Mouse (Mus musculus): ENCODE data around the gene Tap1. TPM values are rescaled to one million over a fixed set of nuclear protein-coding genes. Genes with fewer than 3 reads are reported as not detected.

The Tap1 gene
- polyA plus RNA-seq, 1 experiment from 2014 or later: 7.0 TPM

GRCm38 (mm10) chr17:34210599-34210998, 23.2 kb downstream of the Tap1 start:
- DNase-seq (ENCODE audit: low spot score) (no peak), ATAC-seq (ENCODE audit: low FRiP score, low TSS enrichment) (no peak)
- WGBS: 59% methylated on average over 3 of the region's 3 CpGs
- Histone ChIP-seq H3K36me3 (ENCODE audit: control insufficient read depth, insufficient read depth, low read length) (no peaks in the 10 kb centered on the region), H3K27ac (replicated peaks) (no peak overlapping the region), H3K9ac (ENCODE audit: low read length) (no peak overlapping the region), H3K4me2 (replicated peaks; ENCODE audit: low read depth) (no peak overlapping the region), H3K4me1 (replicated peaks; ENCODE audit: control insufficient read depth, insufficient read depth) (no peaks in the 10 kb centered on the region), H3K27me3 (ENCODE audit: control insufficient read depth, insufficient read depth, low read length) (no peaks in the 10 kb centered on the region), H3K9me3 (ENCODE audit: control insufficient read depth, low read length) (no peaks in the 10 kb centered on the region), H3K4me3 (ENCODE audit: low read depth, low read length) (no peak overlapping the region)
- TF ChIP-seq EP300 (optimal IDR thresholded peaks at IDR 0.05) (no peak), CTCF (IDR thresholded peaks at IDR 0.05; ENCODE audit: low read depth) (no peak)

GRCm38 (mm10) chr17:34211746-34212365, 24.5 kb downstream of the Tap1 start:
- ATAC-seq (ENCODE audit: low FRiP score, low TSS enrichment) (no peak), DNase-seq (ENCODE audit: low spot score) (no peak)
- no peaks in the 10 kb centered on the region for H3K4me1 ChIP-seq (replicated peaks; ENCODE audit: control insufficient read depth, insufficient read depth)
- H3K27me3 ChIP-seq (ENCODE audit: control insufficient read depth, insufficient read depth, low read length): no peaks in the 10 kb centered on the region
- 23% methylated on average over 23 of the region's 23 CpGs for WGBS
- no peak overlapping the region for H3K4me2 ChIP-seq (replicated peaks; ENCODE audit: low read depth)
- H3K27ac ChIP-seq (replicated peaks): no peak overlapping the region
- no peak for TF ChIP-seq EP300 (optimal IDR thresholded peaks at IDR 0.05)
- no peak overlapping the region for H3K4me3 ChIP-seq (ENCODE audit: low read depth, low read length)
- no peak overlapping the region; the same call in 1 of the 2 replicates for H3K9ac ChIP-seq (ENCODE audit: low read length)
- H3K36me3 ChIP-seq (ENCODE audit: control insufficient read depth, insufficient read depth, low read length): no peaks in the 10 kb centered on the region
- H3K9me3 ChIP-seq (ENCODE audit: control insufficient read depth, low read length): no peaks in the 10 kb centered on the region

GRCm38 (mm10) chr17:34213936-34214335, 26.6 kb downstream of the Tap1 start:
- Histone ChIP-seq H3K9me3 (ENCODE audit: control insufficient read depth, low read length) (no peaks in the 10 kb centered on the region), H3K36me3 (ENCODE audit: control insufficient read depth, insufficient read depth, low read length) (no peaks in the 10 kb centered on the region), H3K4me2 (replicated peaks; ENCODE audit: low read depth) (no peak overlapping the region), H3K27me3 (ENCODE audit: control insufficient read depth, insufficient read depth, low read length) (no peaks in the 10 kb centered on the region), H3K27ac (replicated peaks) (no peak overlapping the region), H3K9ac (ENCODE audit: low read length) (no peak overlapping the region), H3K4me3 (ENCODE audit: low read depth, low read length) (no peak overlapping the region), H3K4me1 (replicated peaks; ENCODE audit: control insufficient read depth, insufficient read depth) (no peaks in the 10 kb centered on the region)
- TF ChIP-seq EP300 (optimal IDR thresholded peaks at IDR 0.05) (no peak), CTCF (IDR thresholded peaks at IDR 0.05; ENCODE audit: low read depth) (no peak)
- DNase-seq (ENCODE audit: low spot score) (no peak), ATAC-seq (ENCODE audit: low FRiP score, low TSS enrichment) (no peak)
- 44% methylated on average over 21 of the region's 21 CpGs for WGBS

- no peak for TF ChIP-seq EP300 (optimal IDR thresholded peaks at IDR 0.05)
- no peak for TF ChIP-seq CTCF (IDR thresholded peaks at IDR 0.05; ENCODE audit: low read depth)
- H3K9me3 ChIP-seq (ENCODE audit: control insufficient read depth, low read length): no peaks in the 10 kb centered on the region
- ATAC-seq (ENCODE audit: low FRiP score, low TSS enrichment) (no peak), DNase-seq (ENCODE audit: low spot score) (no peak)
- 83% methylated on average over 12 of the region's 12 CpGs for WGBS
- H3K4me3 ChIP-seq (ENCODE audit: low read depth, low read length): no peak overlapping the region
- H3K36me3 ChIP-seq (ENCODE audit: control insufficient read depth, insufficient read depth, low read length): no peaks in the 10 kb centered on the region
- H3K4me1 ChIP-seq (replicated peaks; ENCODE audit: control insufficient read depth, insufficient read depth): no peaks in the 10 kb centered on the region
- H3K4me2 ChIP-seq (replicated peaks; ENCODE audit: low read depth): no peak overlapping the region
- no peak overlapping the region for H3K27ac ChIP-seq (replicated peaks)
- no peaks in the 10 kb centered on the region for H3K27me3 ChIP-seq (ENCODE audit: control insufficient read depth, insufficient read depth, low read length)
- H3K9ac ChIP-seq (ENCODE audit: low read length): no peak overlapping the region
Observed at GRCm38 (mm10) chr17:34215176-34215575, 27.8 kb downstream of the Tap1 start.

- no peak overlapping the region for H3K4me3 ChIP-seq (ENCODE audit: low read depth, low read length)
- H3K4me1 ChIP-seq (replicated peaks; ENCODE audit: control insufficient read depth, insufficient read depth): no peaks in the 10 kb centered on the region
- TF ChIP-seq EP300 (optimal IDR thresholded peaks at IDR 0.05) (no peak), CTCF (IDR thresholded peaks at IDR 0.05; ENCODE audit: low read depth) (no peak)
- ATAC-seq (ENCODE audit: low FRiP score, low TSS enrichment) (no peak), DNase-seq (ENCODE audit: low spot score) (no peak)
- WGBS: 81% methylated on average over 8 of the region's 8 CpGs
- H3K4me2 ChIP-seq (replicated peaks; ENCODE audit: low read depth): no peak overlapping the region
- no peaks in the 10 kb centered on the region for H3K27me3 ChIP-seq (ENCODE audit: control insufficient read depth, insufficient read depth, low read length)
- no peak overlapping the region for H3K9ac ChIP-seq (ENCODE audit: low read length)
- no peaks in the 10 kb centered on the region for H3K9me3 ChIP-seq (ENCODE audit: control insufficient read depth, low read length)
- H3K36me3 ChIP-seq (ENCODE audit: control insufficient read depth, insufficient read depth, low read length): no peaks in the 10 kb centered on the region
- H3K27ac ChIP-seq (replicated peaks): no peak overlapping the region
Observed at GRCm38 (mm10) chr17:34217216-34217928, 30.0 kb downstream of the Tap1 start.

- no peak overlapping the region for H3K4me3 ChIP-seq (ENCODE audit: low read depth, low read length)
- ATAC-seq (ENCODE audit: low FRiP score, low TSS enrichment) (no peak), DNase-seq (ENCODE audit: low spot score) (no peak)
- no peak overlapping the region for H3K27ac ChIP-seq (replicated peaks)
- H3K9me3 ChIP-seq (ENCODE audit: control insufficient read depth, low read length): no peaks in the 10 kb centered on the region
- TF ChIP-seq EP300 (optimal IDR thresholded peaks at IDR 0.05) (no peak), CTCF (IDR thresholded peaks at IDR 0.05; ENCODE audit: low read depth) (no peak)
- no peaks in the 10 kb centered on the region for H3K27me3 ChIP-seq (ENCODE audit: control insufficient read depth, insufficient read depth, low read length)
- no peaks in the 10 kb centered on the region for H3K4me1 ChIP-seq (replicated peaks; ENCODE audit: control insufficient read depth, insufficient read depth)
- no peak overlapping the region for H3K4me2 ChIP-seq (replicated peaks; ENCODE audit: low read depth)
- no peak overlapping the region for H3K9ac ChIP-seq (ENCODE audit: low read length)
- H3K36me3 ChIP-seq (ENCODE audit: control insufficient read depth, insufficient read depth, low read length): no peaks in the 10 kb centered on the region
- WGBS: 83% methylated on average over 5 of the region's 5 CpGs
Observed at GRCm38 (mm10) chr17:34217986-34218385, 30.6 kb downstream of the Tap1 start.

Measured in stomach, postnatal 0 days (tissue).